Mouse (Mus musculus) cerebellum, adult 2 months (tissue): ENCODE measurements around the gene Gbp5.

Source experiments
- CTCF ChIP-seq: fragments of 200-500 bp; IDR thresholded peaks from 2 replicates; pipeline ENCODE4 v1.5.1; 2011; ENCODE audit warnings: low read depth, mild to moderate bottlenecking, control low read depth, low read length, moderate library complexity, borderline replicate concordance; ENCODE audit not compliant: insufficient read depth
- POLR2A ChIP-seq: fragments of 200-500 bp; IDR thresholded peaks from 2 replicates; pipeline ENCODE4 v1.6.1; 2011; ENCODE audit warnings: low read length, control low read depth, borderline replicate concordance; ENCODE audit not compliant: insufficient read depth

DNA sequence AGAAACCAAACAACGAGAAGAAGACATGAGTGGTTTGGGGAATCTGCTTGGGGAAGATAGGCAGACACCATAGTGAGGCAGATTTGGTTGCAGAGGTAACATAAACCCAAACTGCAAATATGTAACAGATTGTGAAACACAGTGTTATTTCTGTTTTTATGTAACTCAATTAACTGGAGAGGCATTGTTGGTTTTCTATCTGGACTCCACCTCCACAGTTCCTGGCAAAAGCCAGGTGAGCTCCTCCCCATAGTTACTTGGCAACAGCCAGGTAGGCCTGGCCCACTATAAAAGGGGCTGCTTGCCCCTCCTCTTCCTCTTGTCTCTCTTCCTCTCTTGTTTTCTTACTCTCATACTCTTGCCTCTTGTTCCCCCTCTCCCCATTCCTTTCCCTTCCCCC is 60.8 kb downstream of the Gbp5 start:
- no peak for TF ChIP-seq POLR2A
- no peak for TF ChIP-seq CTCF
